Mouse (Mus musculus) embryonic facial prominence, embryonic 11.5 days (tissue): ENCODE measurements around the gene Tspan5. TPM values are rescaled to one million over a fixed set of nuclear protein-coding genes. Genes with fewer than 3 reads are reported as not detected.

ENCODE experiments used
- ATAC-seq: fragments of 200-750 bp; cut with Nextera tagmentation; replicated peaks from 2 replicates; pipeline ENCODE4 v1.8.0; 2017; ENCODE audit warnings: low read depth; ENCODE audit not compliant: insufficient number of reproducible peaks, low FRiP score, low TSS enrichment
- DNase-seq: peaks from one replicate; pipeline ENCODE4 v3.0.0-alpha.2; 2015; ENCODE audit warnings: low spot score
- H3K27ac ChIP-seq: fragments of 300-500 bp; sonication (generic); replicated peaks from 2 replicates; pipeline ENCODE4 v1.5.1; 2014; ENCODE audit warnings: mild to moderate bottlenecking, low read depth, low read length, control low read depth
- H3K27me3 ChIP-seq: fragments of 300-500 bp; sonication (generic); 2 replicates; pipeline ENCODE4 v1.6.1; 2014; ENCODE audit warnings: mild to moderate bottlenecking, low read length, moderate library complexity, mixed read lengths; ENCODE audit not compliant: control insufficient read depth, insufficient read depth
- H3K36me3 ChIP-seq: fragments of 300-500 bp; sonication (generic); replicated peaks from 2 replicates; pipeline ENCODE4 v1.6.1; 2014; ENCODE audit warnings: low read depth, mild to moderate bottlenecking, low read length, moderate library complexity, mixed read lengths; ENCODE audit not compliant: control insufficient read depth, insufficient read depth
- H3K4me1 ChIP-seq: fragments of 300-500 bp; sonication (generic); 2 replicates; pipeline ENCODE4 v1.6.1; 2014; ENCODE audit warnings: low read length, mixed read lengths; ENCODE audit not compliant: control insufficient read depth, insufficient read depth
- H3K4me2 ChIP-seq: fragments of 300-500 bp; sonication (generic); 2 replicates; pipeline ENCODE4 v1.6.1; 2014; ENCODE audit warnings: low read depth, mild to moderate bottlenecking, control low read depth, low read length, moderate library complexity
- H3K4me3 ChIP-seq: fragments of 300-500 bp; sonication (generic); 2 replicates; pipeline ENCODE4 v1.5.1; 2014; ENCODE audit warnings: low read depth, low read length, control low read depth
- H3K9ac ChIP-seq: fragments of 300-500 bp; sonication (generic); replicated peaks from 2 replicates; pipeline ENCODE4 v1.6.1; 2014; ENCODE audit warnings: mild to moderate bottlenecking, control low read depth, low read length
- H3K9me3 ChIP-seq: fragments of 300-500 bp; sonication (generic); replicated peaks from 2 replicates; pipeline ENCODE4 v1.6.1; 2016; ENCODE audit warnings: mild to moderate bottlenecking, low read length, inconsistent platforms, mixed read lengths; ENCODE audit not compliant: control insufficient read depth
- WGBS: fragments of 180-500 bp; shearing (Covaris S2); extraction: QIAGEN DNeasy Blood & Tissue Kit; methylation state at CpG from one replicate; pipeline ENCODE4 v1.1.7; 2014; 5-methylcytosine and 5-hydroxymethylcytosine counted together
- polyA plus RNA-seq: library from polyadenylated mRNA; unstranded; fragments of >200 nt; fragmentation: Nextera tagmentation; extraction: Ambion mirVana; gene quantifications from 2 replicates; pipeline ENCODE4 v1.2.1, GENCODE M21; 2014

The Tspan5 gene
- polyA plus RNA-seq, 1 experiment from 2014 or later, result 34.4 TPM

GRCm38 (mm10) chr3:138820296-138820695, 78.3 kb downstream of the Tspan5 start:
- H3K27me3 ChIP-seq, result no peaks in the 10 kb centered on the region
- WGBS, result 69% methylated on average over 5 of the region's 5 CpGs
- H3K9me3 ChIP-seq, result no peaks in the 10 kb centered on the region
- ATAC-seq (no peak), DNase-seq (no peak)
- H3K4me3 ChIP-seq, result no peak overlapping the region
- no peaks in the 10 kb centered on the region; the same call in 1 of the 2 replicates for H3K4me1 ChIP-seq
- no peak overlapping the region for H3K4me2 ChIP-seq
- H3K9ac ChIP-seq, result no peak overlapping the region
- H3K36me3 ChIP-seq, result no peaks in the 10 kb centered on the region
- H3K27ac ChIP-seq, result no peak overlapping the region

- H3K36me3 ChIP-seq, result no peaks in the 10 kb centered on the region
- ATAC-seq (peak; percentile 60), DNase-seq (no peak)
- H3K4me3 ChIP-seq, result no peak overlapping the region
- H3K4me2 ChIP-seq, result no peak overlapping the region
- H3K27me3 ChIP-seq, result no peaks in the 10 kb centered on the region
- H3K9ac ChIP-seq, result no peak overlapping the region
- H3K27ac ChIP-seq, result no peak overlapping the region
- no peaks in the 10 kb centered on the region for H3K9me3 ChIP-seq
- no peaks in the 10 kb centered on the region; the same call in 1 of the 2 replicates for H3K4me1 ChIP-seq
- WGBS, result 33% methylated on average over 5 of the region's 5 CpGs
Observed at GRCm38 (mm10) chr3:138821886-138822445, 80.0 kb downstream of the Tspan5 start.

GRCm38 (mm10) chr3:138823857-138824256, 81.9 kb downstream of the Tspan5 start:
- Histone ChIP-seq H3K9ac (no peak overlapping the region), H3K27me3 (no peaks in the 10 kb centered on the region), H3K4me1 (no peaks in the 10 kb centered on the region; the same call in 1 of the 2 replicates), H3K27ac (no peak overlapping the region), H3K4me3 (no peak overlapping the region), H3K36me3 (no peaks in the 10 kb centered on the region), H3K9me3 (no peaks in the 10 kb centered on the region), H3K4me2 (no peak overlapping the region)
- ATAC-seq (no peak), DNase-seq (no peak)
- 83% methylated on average over 9 of the region's 9 CpGs for WGBS

- H3K27ac ChIP-seq, result no peak overlapping the region
- H3K4me2 ChIP-seq, result no peak overlapping the region
- H3K4me1 ChIP-seq, result no peaks in the 10 kb centered on the region; the same call in 1 of the 2 replicates
- ATAC-seq, result no peak
- H3K4me3 ChIP-seq, result no peak overlapping the region
- WGBS, result 86% methylated on average over 6 of the region's 6 CpGs
- H3K36me3 ChIP-seq, result no peaks in the 10 kb centered on the region
- no peaks in the 10 kb centered on the region for H3K27me3 ChIP-seq
- no peak overlapping the region for H3K9ac ChIP-seq
- no peak for DNase-seq
- no peaks in the 10 kb centered on the region for H3K9me3 ChIP-seq
Observed at GRCm38 (mm10) chr3:138825296-138825695, 83.3 kb downstream of the Tspan5 start.

GRCm38 (mm10) chr3:138826243-138826800, 84.3 kb downstream of the Tspan5 start:
- Histone ChIP-seq H3K9me3 (no peaks in the 10 kb centered on the region), H3K9ac (no peak overlapping the region), H3K36me3 (no peaks in the 10 kb centered on the region), H3K27me3 (no peaks in the 10 kb centered on the region), H3K27ac (no peak overlapping the region), H3K4me3 (no peak overlapping the region), H3K4me1 (no peaks in the 10 kb centered on the region; the same call in 1 of the 2 replicates), H3K4me2 (no peak overlapping the region)
- no peak for DNase-seq
- 81% methylated on average over 8 of the region's 8 CpGs for WGBS
- no peak for ATAC-seq

GRCm38 (mm10) chr3:138832827-138833517, 91.0 kb downstream of the Tspan5 start:
- Histone ChIP-seq H3K4me3 (no peak overlapping the region), H3K27ac (no peak overlapping the region), H3K9ac (no peak overlapping the region), H3K9me3 (no peaks in the 10 kb centered on the region), H3K36me3 (no peaks in the 10 kb centered on the region), H3K27me3 (no peaks in the 10 kb centered on the region), H3K4me2 (no peak overlapping the region), H3K4me1 (no peaks in the 10 kb centered on the region)
- DNase-seq (no peak), ATAC-seq (no peak)
- 88% methylated on average over 9 of the region's 9 CpGs for WGBS

- Histone ChIP-seq H3K4me2 (no peak overlapping the region), H3K27me3 (no peaks in the 10 kb centered on the region), H3K9ac (no peak overlapping the region), H3K9me3 (no peaks in the 10 kb centered on the region), H3K27ac (no peak overlapping the region), H3K36me3 (no peaks in the 10 kb centered on the region), H3K4me3 (no peak overlapping the region), H3K4me1 (no peaks in the 10 kb centered on the region)
- WGBS, result 84% methylated on average over 11 of the region's 11 CpGs
- ATAC-seq (no peak), DNase-seq (no peak)
Observed at GRCm38 (mm10) chr3:138834174-138834573, 92.2 kb downstream of the Tspan5 start.

- Histone ChIP-seq H3K27me3 (no peaks in the 10 kb centered on the region), H3K9ac (no peak overlapping the region), H3K36me3 (no peaks in the 10 kb centered on the region), H3K4me2 (no peak overlapping the region), H3K4me1 (no peaks in the 10 kb centered on the region), H3K27ac (no peak overlapping the region), H3K9me3 (no peaks in the 10 kb centered on the region), H3K4me3 (no peak overlapping the region)
- no peak for ATAC-seq
- 74% methylated on average over 5 of the region's 5 CpGs for WGBS
- DNase-seq, result no peak
Observed at GRCm38 (mm10) chr3:138836937-138837336, 94.9 kb downstream of the Tspan5 start.
